Mouse (Mus musculus) heart, embryonic 10.5 days (tissue): Measurements from ENCODE around the gene Ppm1b. TPM values are rescaled to one million over a fixed set of nuclear protein-coding genes. Genes with fewer than 3 reads are reported as not detected.

Source experiments
- DNase-seq: peaks from one replicate; pipeline ENCODE4 v3.0.0-alpha.2; 2017; ENCODE audit warnings: low spot score
- H3K27ac ChIP-seq: fragments of 300-500 bp; sonication (generic); 2 replicates; pipeline ENCODE4 v1.5.1; 2016; ENCODE audit warnings: mild to moderate bottlenecking
- H3K27me3 ChIP-seq: fragments of 300-500 bp; sonication (generic); 2 replicates; pipeline ENCODE4 v1.6.1; 2016; ENCODE audit warnings: mild to moderate bottlenecking; ENCODE audit not compliant: poor library complexity, insufficient read depth, severe bottlenecking
- H3K36me3 ChIP-seq: fragments of 300-500 bp; sonication (generic); 2 replicates; pipeline ENCODE4 v1.6.1; 2016; ENCODE audit warnings: mild to moderate bottlenecking, moderate library complexity
- H3K4me1 ChIP-seq: fragments of 300-500 bp; sonication (generic); 2 replicates; pipeline ENCODE4 v1.6.1; 2016; ENCODE audit warnings: mild to moderate bottlenecking
- H3K4me3 ChIP-seq: fragments of 300-500 bp; sonication (generic); 2 replicates; pipeline ENCODE4 v1.5.1; 2016; ENCODE audit warnings: mild to moderate bottlenecking, moderate library complexity
- H3K9me3 ChIP-seq: fragments of 300-500 bp; sonication (generic); 2 replicates; pipeline ENCODE4 v1.6.1; 2016; ENCODE audit warnings: mild to moderate bottlenecking, moderate library complexity
- WGBS: fragments of 180-500 bp; shearing (Covaris S2); methylation state at CpG from one replicate; pipeline ENCODE4 v1.1.7; 2016; 5-methylcytosine and 5-hydroxymethylcytosine counted together
- polyA plus RNA-seq: library from polyadenylated mRNA; unstranded; fragments of >200 nt; fragmentation: Nextera tagmentation; extraction: Ambion mirVana; gene quantifications from 2 replicates; pipeline ENCODE4 v1.2.1, GENCODE M21; 2016

Gene Ppm1b
- polyA plus RNA-seq, 1 experiment from 2014 or later: 74.3 TPM

DNA sequence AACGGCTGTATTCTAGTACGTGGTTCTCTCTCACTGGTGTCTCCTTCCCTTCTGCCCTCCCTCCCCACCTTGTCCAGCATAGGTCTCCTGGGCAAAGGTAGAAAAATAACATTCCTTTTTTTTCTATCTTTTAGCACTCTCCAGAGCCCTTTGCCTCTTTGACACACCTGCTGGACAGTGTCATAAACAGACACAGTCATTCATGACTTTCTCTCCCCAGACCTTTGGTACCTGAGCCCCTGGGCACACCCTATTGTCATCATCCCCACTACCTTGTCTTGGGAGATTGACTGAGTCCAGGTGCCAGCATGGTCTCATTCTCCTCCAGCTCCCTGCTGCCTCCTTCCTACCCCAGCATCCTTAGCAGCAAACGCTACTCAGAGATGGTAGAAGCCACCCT, 76.5 kb downstream of the Ppm1b start:
- H3K27me3 ChIP-seq: no peaks in the 10 kb centered on the region
- 81% methylated on average over 3 of the region's 3 CpGs for whole genome bisulfite sequencing
- DNase-seq: no peak
- no peaks in the 10 kb centered on the region for H3K36me3 ChIP-seq
- H3K4me1 ChIP-seq: peaks cover 11% of the 10 kb centered on the region; the same call in 1 of the 2 replicates
- H3K27ac ChIP-seq: no peak overlapping the region
- no peak overlapping the region for H3K4me3 ChIP-seq
- H3K9me3 ChIP-seq: no peaks in the 10 kb centered on the region

GRCm38 (mm10) chr17:85034068-85034467, 77.5 kb downstream of the Ppm1b start:
- Histone ChIP-seq H3K9me3 (no peaks in the 10 kb centered on the region), H3K27me3 (no peaks in the 10 kb centered on the region), H3K36me3 (no peaks in the 10 kb centered on the region), H3K4me1 (peaks cover 11% of the 10 kb centered on the region; the same call in 1 of the 2 replicates), H3K27ac (no peak overlapping the region), H3K4me3 (no peak overlapping the region)
- 61% methylated on average over 11 of the region's 11 CpGs for WGBS
- no peak for DNase-seq

DNA sequence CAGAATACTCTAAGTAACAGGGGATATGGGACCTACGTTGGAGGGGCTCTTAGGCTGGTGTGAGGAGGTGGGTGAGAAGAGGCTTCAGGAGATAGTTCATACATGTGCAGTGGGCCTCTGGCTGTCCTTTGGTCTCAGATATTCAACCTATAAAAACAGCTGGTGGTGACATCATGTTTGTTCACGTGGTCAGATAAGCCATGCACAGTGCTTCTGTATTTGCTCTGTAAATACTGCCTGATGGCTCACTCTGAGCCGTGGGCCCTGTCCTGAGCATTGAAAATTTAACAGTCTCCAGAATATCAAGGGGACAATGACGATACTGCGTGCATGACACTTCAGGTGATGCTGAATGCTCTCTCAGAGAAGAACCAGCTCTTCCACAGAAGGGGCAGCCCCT, 81.3 kb downstream of the Ppm1b start:
- no peaks in the 10 kb centered on the region for H3K36me3 ChIP-seq
- no peak overlapping the region for H3K27ac ChIP-seq
- no peaks in the 10 kb centered on the region for H3K9me3 ChIP-seq
- WGBS: 75% methylated on average over 5 of the region's 5 CpGs
- H3K27me3 ChIP-seq: no peaks in the 10 kb centered on the region
- no peak overlapping the region for H3K4me3 ChIP-seq
- H3K4me1 ChIP-seq: peaks cover 5% of the 10 kb centered on the region; the same call in 1 of the 2 replicates
- DNase-seq: no peak

DNA sequence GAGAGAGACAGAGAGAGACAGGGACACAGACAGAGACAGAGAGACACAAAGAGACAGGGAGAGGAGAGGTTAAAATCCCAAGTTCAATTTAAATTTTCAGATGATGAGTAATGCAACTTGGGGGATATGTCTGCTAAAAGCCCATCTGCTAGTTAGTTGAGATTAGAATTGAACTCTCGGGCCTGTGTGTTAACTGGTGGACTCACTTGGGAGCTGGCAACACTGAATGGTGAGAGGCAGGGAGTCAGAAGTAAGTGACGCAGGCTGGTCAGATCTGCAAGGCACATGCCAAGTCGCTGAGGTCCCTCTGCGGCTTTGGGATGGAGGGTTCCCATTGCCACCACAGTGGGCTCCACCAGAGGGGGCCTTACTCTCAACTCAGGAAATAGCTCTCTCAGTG, 81.8 kb downstream of the Ppm1b start:
- no peaks in the 10 kb centered on the region for H3K36me3 ChIP-seq
- peaks cover 5% of the 10 kb centered on the region; the same call in 1 of the 2 replicates for H3K4me1 ChIP-seq
- no peaks in the 10 kb centered on the region for H3K9me3 ChIP-seq
- H3K4me3 ChIP-seq: no peak overlapping the region
- no peaks in the 10 kb centered on the region for H3K27me3 ChIP-seq
- no peak overlapping the region for H3K27ac ChIP-seq
- 76% methylated on average over 4 of the region's 4 CpGs for whole genome bisulfite sequencing
- DNase-seq: no peak

GRCm38 (mm10) chr17:85038761-85039160, 82.2 kb downstream of the Ppm1b start:
- Histone ChIP-seq H3K4me3 (no peak overlapping the region), H3K27me3 (no peaks in the 10 kb centered on the region), H3K9me3 (no peaks in the 10 kb centered on the region), H3K36me3 (no peaks in the 10 kb centered on the region), H3K4me1 (peaks cover 5% of the 10 kb centered on the region; the same call in 1 of the 2 replicates), H3K27ac (no peak overlapping the region)
- DNase-seq: no peak
- 90% methylated on average over 5 of the region's 5 CpGs for WGBS

DNA sequence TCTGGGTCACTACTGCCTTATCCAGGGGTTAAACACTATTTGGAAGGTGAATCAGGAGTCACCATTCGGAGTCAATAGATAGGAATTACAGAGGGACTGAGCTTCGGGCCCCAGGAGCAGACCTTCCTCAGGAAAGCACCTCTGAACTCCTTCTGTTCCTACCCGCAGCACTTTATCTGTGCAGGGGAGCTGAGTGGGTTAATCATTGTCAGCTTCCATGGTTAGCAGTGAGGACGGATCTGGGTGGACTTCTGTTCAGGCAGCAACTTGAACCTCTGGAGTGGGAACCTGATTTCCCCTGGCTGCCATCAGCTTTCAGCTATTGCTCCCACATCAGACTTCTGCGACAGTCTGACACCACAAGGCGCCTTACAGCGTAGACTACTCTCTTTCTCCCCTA, 84.4 kb downstream of the Ppm1b start:
- no peak overlapping the region for H3K27ac ChIP-seq
- DNase-seq: no peak
- H3K4me3 ChIP-seq: no peak overlapping the region
- H3K36me3 ChIP-seq: no peaks in the 10 kb centered on the region
- no peaks in the 10 kb centered on the region for H3K4me1 ChIP-seq
- no peaks in the 10 kb centered on the region for H3K9me3 ChIP-seq
- H3K27me3 ChIP-seq: no peaks in the 10 kb centered on the region
- WGBS: 74% methylated on average over 7 of the region's 7 CpGs

DNA sequence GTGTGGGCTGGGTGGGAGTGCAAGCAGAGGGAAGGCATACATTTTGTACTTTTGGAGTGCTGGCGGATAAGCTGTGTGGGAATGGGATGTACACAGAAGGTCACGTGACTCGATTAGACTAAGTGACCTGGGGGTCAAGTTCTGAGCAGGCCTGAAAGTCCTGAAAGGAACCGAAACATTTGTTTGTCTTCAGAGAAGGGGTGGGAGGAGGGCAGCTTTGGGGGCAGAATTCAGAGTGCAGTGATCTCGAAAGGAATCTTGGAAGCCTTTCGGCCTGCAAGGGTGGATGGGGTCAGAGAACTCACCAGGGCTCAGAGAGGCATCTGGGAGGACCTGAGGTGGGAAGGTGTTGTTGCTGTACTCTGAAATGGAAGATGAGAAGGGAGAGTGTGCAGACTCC, 85.9 kb downstream of the Ppm1b start:
- DNase-seq: no peak
- no peak overlapping the region for H3K27ac ChIP-seq
- H3K9me3 ChIP-seq: no peaks in the 10 kb centered on the region
- H3K36me3 ChIP-seq: no peaks in the 10 kb centered on the region
- 81% methylated on average over 6 of the region's 6 CpGs for WGBS
- H3K4me3 ChIP-seq: no peak overlapping the region
- H3K27me3 ChIP-seq: no peaks in the 10 kb centered on the region
- H3K4me1 ChIP-seq: no peaks in the 10 kb centered on the region

- no peaks in the 10 kb centered on the region for H3K27me3 ChIP-seq
- H3K36me3 ChIP-seq: no peaks in the 10 kb centered on the region
- DNase-seq: no peak
- no peaks in the 10 kb centered on the region for H3K9me3 ChIP-seq
- H3K27ac ChIP-seq: no peak overlapping the region
- no peaks in the 10 kb centered on the region for H3K4me1 ChIP-seq
- WGBS: 73% methylated on average over 6 of the region's 6 CpGs
- no peak overlapping the region for H3K4me3 ChIP-seq
Observed at GRCm38 (mm10) chr17:85043404-85043816, 86.9 kb downstream of the Ppm1b start.

DNA sequence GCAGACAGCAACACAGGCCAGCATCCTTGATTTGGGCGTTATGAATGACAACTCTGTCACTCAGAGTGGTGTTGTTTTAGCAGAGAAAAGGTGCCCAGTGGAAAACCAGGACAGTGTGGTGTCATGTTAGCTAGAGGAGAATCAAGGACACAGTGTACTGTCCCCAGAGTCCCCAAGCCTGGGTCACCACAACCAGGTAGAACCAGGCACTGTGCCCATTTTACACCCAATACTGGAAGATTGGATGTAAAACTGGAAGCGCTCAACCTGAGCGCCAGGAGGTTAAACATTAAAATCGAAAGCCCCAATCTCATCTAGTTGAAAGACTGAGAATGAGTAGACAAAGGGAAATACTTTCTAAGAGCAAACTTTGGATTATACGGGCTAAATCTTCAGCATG, 87.9 kb downstream of the Ppm1b start:
- no peak overlapping the region for H3K4me3 ChIP-seq
- no peaks in the 10 kb centered on the region for H3K36me3 ChIP-seq
- H3K4me1 ChIP-seq: no peaks in the 10 kb centered on the region
- no peak for DNase-seq
- no peak overlapping the region for H3K27ac ChIP-seq
- WGBS: 93% methylated on average over 5 of the region's 5 CpGs
- no peaks in the 10 kb centered on the region for H3K27me3 ChIP-seq
- H3K9me3 ChIP-seq: no peaks in the 10 kb centered on the region

- DNase-seq: no peak
- no peaks in the 10 kb centered on the region for H3K9me3 ChIP-seq
- 84% methylated on average over 12 of the region's 12 CpGs for WGBS
- no peaks in the 10 kb centered on the region for H3K4me1 ChIP-seq
- H3K27ac ChIP-seq: no peak overlapping the region
- no peaks in the 10 kb centered on the region for H3K27me3 ChIP-seq
- no peak overlapping the region for H3K4me3 ChIP-seq
- H3K36me3 ChIP-seq: no peaks in the 10 kb centered on the region
Observed at GRCm38 (mm10) chr17:85045160-85045559, 88.6 kb downstream of the Ppm1b start.

GRCm38 (mm10) chr17:85048379-85048778, 91.8 kb downstream of the Ppm1b start:
- Histone ChIP-seq H3K27ac (no peak overlapping the region), H3K4me3 (no peak overlapping the region), H3K36me3 (no peaks in the 10 kb centered on the region), H3K27me3 (no peaks in the 10 kb centered on the region), H3K4me1 (0 out of 2 replicates have a peak, but pooled peaks cover 5% of the 10 kb centered on the region), H3K9me3 (no peaks in the 10 kb centered on the region)
- DNase-seq: no peak
- WGBS: 91% methylated on average over 5 of the region's 5 CpGs

DNA sequence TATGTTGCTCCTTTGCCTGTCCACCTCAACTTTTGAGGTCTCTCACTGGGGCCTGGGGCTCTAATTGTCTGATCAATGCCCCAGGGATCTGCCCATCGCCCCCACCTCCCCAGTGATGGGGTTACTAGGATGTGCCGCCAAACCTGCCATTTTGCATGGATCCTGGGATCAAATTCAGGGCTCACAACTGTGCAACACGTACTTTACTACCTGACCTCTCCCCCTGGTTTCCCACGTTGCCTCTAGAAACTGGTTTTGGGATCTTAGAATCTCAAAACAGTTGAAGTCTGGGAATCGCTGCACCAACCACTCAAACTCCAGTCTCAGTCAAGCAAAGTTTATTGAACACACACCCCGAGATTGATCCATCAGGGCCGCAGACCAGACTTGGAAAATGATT, 101.7 kb downstream of the Ppm1b start:
- peak; percentile 9 for DNase-seq
- Histone ChIP-seq H3K27me3 (no peaks in the 10 kb centered on the region), H3K4me1 (no peaks in the 10 kb centered on the region), H3K4me3 (no peak overlapping the region), H3K27ac (no peak overlapping the region), H3K9me3 (no peaks in the 10 kb centered on the region), H3K36me3 (peaks cover 3% of the 10 kb centered on the region; the same call in 1 of the 2 replicates)
- WGBS: 88% methylated on average over 7 of the region's 7 CpGs

- no peak overlapping the region for H3K27ac ChIP-seq
- no peak for DNase-seq
- H3K36me3 ChIP-seq: peaks cover 12% of the 10 kb centered on the region; the same call in 1 of the 2 replicates
- 86% methylated on average over 6 of the region's 6 CpGs for WGBS
- no peaks in the 10 kb centered on the region for H3K27me3 ChIP-seq
- H3K9me3 ChIP-seq: no peaks in the 10 kb centered on the region
- H3K4me1 ChIP-seq: no peaks in the 10 kb centered on the region
- H3K4me3 ChIP-seq: no peak overlapping the region
Observed at GRCm38 (mm10) chr17:85059136-85059535, 102.6 kb downstream of the Ppm1b start.

DNA sequence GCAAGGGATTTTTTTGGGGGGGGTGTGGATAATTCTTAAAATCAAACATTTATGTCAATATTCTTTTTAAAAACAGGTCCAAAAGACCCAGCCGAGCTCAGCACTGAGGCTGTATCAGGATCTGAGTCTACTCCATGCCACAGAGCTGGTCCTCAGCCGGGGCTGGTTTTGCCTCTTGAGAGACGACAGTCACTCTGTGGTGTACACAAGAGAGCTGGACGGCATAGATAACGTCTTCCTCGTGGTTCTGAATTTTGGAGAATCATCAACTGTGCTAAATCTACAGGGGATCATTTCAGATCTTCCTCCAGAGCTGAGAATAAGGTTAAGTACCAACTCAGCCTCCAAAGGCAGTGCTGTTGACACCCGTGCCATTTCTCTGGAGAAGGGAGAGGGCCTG, 107.0 kb downstream of the Ppm1b start:
- 82% methylated on average over 7 of the region's 7 CpGs for WGBS

More for the DNA sequence above, 107.0 kb downstream of the Ppm1b start:
- no peak for DNase-seq
- Histone ChIP-seq H3K4me1 (no peaks in the 10 kb centered on the region), H3K27ac (no peak overlapping the region), H3K9me3 (no peaks in the 10 kb centered on the region), H3K27me3 (no peaks in the 10 kb centered on the region), H3K4me3 (no peak overlapping the region), H3K36me3 (peaks cover 47% of the 10 kb centered on the region)
